Mouse (Mus musculus) heart, adult 11 months (tissue): ENCODE measurements around the gene Slc35c1.
"Not testable (repeated sequence)": the region's sequence is repeated elsewhere in the genome, so short reads cannot be mapped to it uniquely, and the experiment has no call there.

ENCODE experiments used
- DNase-seq: peaks from one replicate; pipeline ENCODE4 v3.0.0; 2022

Gene Slc35c1

GRCm38 (mm10) chr2:92459921-92460707, at the start of gene Slc35c1:
TSS of gene Slc35c1 (minus strand) at chr2:92460538.
- DNase-seq, result peak; percentile 95

- peak; percentile 80 for DNase-seq
Measured at GRCm38 (mm10) chr2:92505291-92505690, 45.0 kb upstream of the Slc35c1 start.

GRCm38 (mm10) chr2:92503421-92503820, 43.1 kb upstream of the Slc35c1 start:
- DNase-seq, result peak; percentile 30

GRCm38 (mm10) chr2:92499701-92500322, 39.5 kb upstream of the Slc35c1 start:
- peak; percentile 56 for DNase-seq

GRCm38 (mm10) chr2:92497112-92497511, 36.8 kb upstream of the Slc35c1 start:
- peak; percentile 75 for DNase-seq

GRCm38 (mm10) chr2:92496681-92497080, 36.3 kb upstream of the Slc35c1 start:
- peak; percentile 95 for DNase-seq

- peak; percentile 87 for DNase-seq
Measured at GRCm38 (mm10) chr2:92494956-92495355, 34.6 kb upstream of the Slc35c1 start.

- no peak for DNase-seq
Measured at GRCm38 (mm10) chr2:92494423-92494822, 34.1 kb upstream of the Slc35c1 start.

GRCm38 (mm10) chr2:92493656-92494390, 33.5 kb upstream of the Slc35c1 start:
- peak; percentile 90 for DNase-seq

- peak; percentile 94 for DNase-seq
Measured at GRCm38 (mm10) chr2:92491950-92492501, 31.7 kb upstream of the Slc35c1 start.

GRCm38 (mm10) chr2:92490541-92490940, 30.2 kb upstream of the Slc35c1 start:
- peak; percentile 90 for DNase-seq

GRCm38 (mm10) chr2:92487791-92488190, 27.5 kb upstream of the Slc35c1 start:
- DNase-seq, result peak; percentile 73

GRCm38 (mm10) chr2:92486911-92487310, 26.6 kb upstream of the Slc35c1 start:
- peak; percentile 91 for DNase-seq

GRCm38 (mm10) chr2:92486403-92486802, 26.1 kb upstream of the Slc35c1 start:
- peak; percentile 97 for DNase-seq

- peak; percentile 96 for DNase-seq
Measured at GRCm38 (mm10) chr2:92485640-92486295, 25.4 kb upstream of the Slc35c1 start.

- peak; percentile 91 for DNase-seq
Measured at GRCm38 (mm10) chr2:92484256-92485025, 24.1 kb upstream of the Slc35c1 start.

- DNase-seq, result peak; percentile 94
Measured at GRCm38 (mm10) chr2:92483505-92483904, 23.2 kb upstream of the Slc35c1 start.

- DNase-seq, result no peak
Measured at GRCm38 (mm10) chr2:92482551-92482950, 22.2 kb upstream of the Slc35c1 start.

- DNase-seq, result no peak
Measured at GRCm38 (mm10) chr2:92478313-92478688, 18.0 kb upstream of the Slc35c1 start.

- no peak for DNase-seq
Measured at GRCm38 (mm10) chr2:92477672-92478312, 17.5 kb upstream of the Slc35c1 start.

GRCm38 (mm10) chr2:92476580-92476979, 16.2 kb upstream of the Slc35c1 start:
- not testable (repeated sequence) for DNase-seq
